Mouse (Mus musculus): ENCODE data around the gene 4931440F15Rik. TPM values are rescaled to one million over a fixed set of nuclear protein-coding genes. Genes with fewer than 3 reads are reported as not detected.
"Not testable (repeated sequence)": the region's sequence is repeated elsewhere in the genome, so short reads cannot be mapped to it uniquely, and the experiment has no call there.

Gene 4931440F15Rik
- polyA plus RNA-seq (2015; fragmentation: Nextera tagmentation; extraction: Ambion mirVana): 0.32 and 0.58 TPM in 2 replicates

DNA sequence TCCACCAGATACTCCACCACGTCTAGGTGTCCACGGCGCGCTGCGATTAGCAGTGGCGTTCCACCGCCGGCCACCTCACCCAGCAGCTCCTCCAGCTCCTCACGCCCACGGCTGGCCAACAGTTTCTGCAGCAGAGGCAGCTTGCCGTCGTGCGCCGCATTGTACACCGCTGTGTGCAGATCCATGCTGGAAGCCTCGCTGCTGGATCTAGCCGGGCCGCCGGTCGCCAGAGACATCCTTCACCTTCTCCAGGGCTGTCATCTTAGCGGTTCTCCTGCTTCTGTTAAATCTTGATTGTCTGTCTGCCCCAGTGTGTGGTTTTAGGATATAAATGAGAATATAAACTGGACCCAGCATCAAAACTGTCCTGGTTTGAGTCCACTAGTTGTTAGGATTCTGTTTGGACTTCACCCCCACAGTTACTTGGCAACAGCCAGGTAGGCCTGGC lies at the start of gene 4931440F15Rik:
Gene 4931440F15Rik (minus strand): TSS at position 398 of the 448 bp plus-strand sequence.
- not testable (repeated sequence) for H3K36me3 ChIP-seq; H3K9me3 ChIP-seq; H3K27ac ChIP-seq; ATAC-seq (ENCODE audit: low FRiP score); H3K4me1 ChIP-seq (replicated peaks); H3K9ac ChIP-seq
- WGBS: 37% methylated on average over 21 of the region's 21 CpGs
- H3K4me3 ChIP-seq: peak within 1 kb of the TSS; percentile 8; the same call in 1 of the 2 replicates
- H3K27me3 ChIP-seq: peaks cover 31% of the 10 kb centered on the region
- peak within 1 kb of the TSS; percentile 41 for H3K4me2 ChIP-seq

DNA sequence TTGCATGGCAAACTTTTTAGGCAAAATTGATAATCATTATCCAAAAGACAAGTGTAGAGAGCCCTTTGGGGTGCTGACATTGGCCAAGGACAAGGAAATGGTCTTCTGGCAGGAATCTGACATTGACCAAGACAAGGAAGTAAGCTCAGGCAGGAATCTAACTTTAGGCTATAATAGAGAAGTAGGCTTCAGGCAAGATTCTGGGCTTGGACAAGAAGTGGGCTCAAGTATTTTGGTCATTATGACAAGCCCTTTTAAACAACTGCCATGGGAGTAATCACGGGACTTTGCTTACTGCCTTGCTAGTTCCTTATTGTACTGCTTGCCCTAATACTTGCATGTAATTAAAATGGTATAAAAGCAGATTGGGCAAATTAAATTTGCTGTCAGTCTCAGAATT lies 49.3 kb upstream of the 4931440F15Rik start:
- not testable (repeated sequence) for H3K4me3 ChIP-seq; H3K9ac ChIP-seq; H3K36me3 ChIP-seq; ATAC-seq (ENCODE audit: low FRiP score); H3K9me3 ChIP-seq; H3K4me2 ChIP-seq; H3K27me3 ChIP-seq; H3K27ac ChIP-seq; H3K4me1 ChIP-seq (replicated peaks)
- WGBS: 84% methylated on average over 1 of the region's 1 CpGs

DNA sequence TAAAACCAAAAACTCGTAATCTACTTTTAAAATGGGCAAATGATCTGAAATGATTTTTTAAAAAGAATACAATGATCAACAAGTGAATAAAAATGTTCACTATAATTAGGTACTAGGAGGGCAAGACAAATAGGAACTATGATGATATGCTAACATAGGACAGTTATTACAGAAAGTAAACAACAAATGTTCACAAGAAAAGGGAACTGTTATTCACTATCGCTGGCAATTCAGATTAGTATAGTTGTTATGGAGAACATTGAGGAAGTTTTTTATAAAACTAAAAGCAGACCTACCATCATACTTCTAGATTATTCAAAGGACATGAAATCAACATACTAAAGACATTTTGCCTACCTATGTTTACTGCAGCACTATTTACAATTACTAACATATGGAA lies 44.7 kb upstream of the 4931440F15Rik start:
- ATAC-seq (ENCODE audit: low FRiP score): no peak
- no peaks in the 10 kb centered on the region for H3K4me1 ChIP-seq (replicated peaks)
- H3K36me3 ChIP-seq: no peaks in the 10 kb centered on the region
- no peaks in the 10 kb centered on the region for H3K9me3 ChIP-seq
- no peaks in the 10 kb centered on the region for H3K27me3 ChIP-seq
- no peak overlapping the region for H3K4me3 ChIP-seq
- no peak overlapping the region for H3K9ac ChIP-seq
- H3K4me2 ChIP-seq: no peak overlapping the region
- no peak overlapping the region for H3K27ac ChIP-seq
- 91% methylated on average over 2 of the region's 2 CpGs for WGBS

DNA sequence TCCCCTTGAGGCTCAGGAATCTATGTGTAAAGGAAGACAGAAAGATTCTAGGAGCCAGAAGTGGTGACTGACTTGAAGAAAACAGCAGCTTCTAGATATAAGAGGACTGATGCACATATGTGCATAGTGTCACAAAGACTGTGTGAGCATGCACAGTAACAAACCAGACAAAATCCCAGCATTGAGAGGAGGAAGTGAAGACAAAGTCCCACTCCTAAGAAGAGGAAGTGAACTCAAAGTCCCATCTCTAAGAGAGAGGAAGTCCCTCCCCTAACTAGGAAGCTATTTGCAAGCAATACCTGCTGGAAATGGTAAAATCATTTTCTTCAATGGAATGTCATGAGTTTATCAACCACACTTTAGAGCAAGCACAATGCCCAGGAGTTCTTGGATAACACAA lies 38.8 kb upstream of the 4931440F15Rik start:
- H3K36me3 ChIP-seq: no peaks in the 10 kb centered on the region
- H3K9ac ChIP-seq: no peak overlapping the region
- no peaks in the 10 kb centered on the region for H3K4me1 ChIP-seq (replicated peaks)
- H3K27me3 ChIP-seq: no peaks in the 10 kb centered on the region
- H3K4me3 ChIP-seq: no peak overlapping the region
- ATAC-seq (ENCODE audit: low FRiP score): no peak
- no peak overlapping the region for H3K27ac ChIP-seq
- no peak overlapping the region for H3K4me2 ChIP-seq
- no peaks in the 10 kb centered on the region for H3K9me3 ChIP-seq

DNA sequence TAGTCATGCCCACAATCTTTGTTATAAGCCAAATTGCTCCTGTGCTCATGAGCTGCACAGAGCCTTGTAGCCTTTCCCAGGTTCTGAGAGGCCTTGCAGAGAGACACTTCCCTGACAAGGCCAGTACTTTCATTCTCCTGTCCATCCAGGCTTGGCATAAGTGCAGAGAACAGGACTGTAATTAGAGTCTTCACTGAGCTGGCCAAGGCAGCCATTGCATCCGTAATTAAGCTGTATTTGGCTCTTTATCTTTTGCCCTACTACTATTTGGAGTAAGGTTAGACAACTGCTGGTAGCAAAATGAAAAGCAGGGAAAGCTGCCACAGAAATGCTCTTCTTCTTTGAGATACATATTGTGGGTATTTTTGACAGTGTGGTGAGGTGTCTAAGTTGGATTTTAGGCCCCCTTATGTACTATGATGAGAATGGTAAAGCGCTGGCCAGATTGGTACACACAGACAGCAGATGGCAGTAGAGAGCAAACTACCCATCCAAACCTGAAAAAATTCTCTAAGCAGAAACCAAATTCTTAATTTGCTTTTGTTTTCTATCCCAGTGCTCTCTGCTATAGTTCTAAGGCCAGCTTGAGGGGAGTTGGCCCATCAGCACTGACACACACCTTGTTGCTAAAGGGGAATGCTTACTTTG lies 36.4 kb upstream of the 4931440F15Rik start:
- Histone ChIP-seq H3K36me3 (no peaks in the 10 kb centered on the region), H3K9ac (no peak overlapping the region), H3K4me3 (no peak overlapping the region), H3K27me3 (no peaks in the 10 kb centered on the region), H3K4me1 (replicated peaks) (no peaks in the 10 kb centered on the region), H3K27ac (no peak overlapping the region), H3K4me2 (no peak overlapping the region), H3K9me3 (no peaks in the 10 kb centered on the region)
- ATAC-seq (ENCODE audit: low FRiP score): no peak
- 49% methylated on average over 2 of the region's 2 CpGs for WGBS

DNA sequence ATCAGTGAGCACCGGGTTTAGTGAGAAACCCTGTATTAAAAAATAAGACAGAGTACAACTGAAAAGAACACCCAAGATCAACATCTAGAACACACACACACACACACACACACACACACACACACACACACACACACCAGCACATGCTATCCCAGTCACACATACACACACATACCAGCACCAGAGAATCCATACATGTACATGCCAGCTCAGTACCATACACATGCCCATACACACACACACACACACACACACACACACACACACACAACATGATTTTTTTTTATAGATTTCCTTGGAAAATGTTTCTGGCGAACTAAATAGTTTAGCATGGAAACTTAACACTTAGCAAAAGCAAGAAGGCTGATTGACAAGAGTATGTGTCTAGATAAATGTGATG lies 35.6 kb upstream of the 4931440F15Rik start:
- no peak for ATAC-seq (ENCODE audit: low FRiP score)
- H3K9ac ChIP-seq: no peak overlapping the region
- H3K4me2 ChIP-seq: no peak overlapping the region
- H3K36me3 ChIP-seq: no peaks in the 10 kb centered on the region
- no peaks in the 10 kb centered on the region for H3K4me1 ChIP-seq (replicated peaks)
- H3K9me3 ChIP-seq: no peaks in the 10 kb centered on the region
- no peaks in the 10 kb centered on the region for H3K27me3 ChIP-seq
- WGBS: 71% methylated on average over 2 of the region's 2 CpGs
- H3K27ac ChIP-seq: no peak overlapping the region
- no peak overlapping the region for H3K4me3 ChIP-seq

DNA sequence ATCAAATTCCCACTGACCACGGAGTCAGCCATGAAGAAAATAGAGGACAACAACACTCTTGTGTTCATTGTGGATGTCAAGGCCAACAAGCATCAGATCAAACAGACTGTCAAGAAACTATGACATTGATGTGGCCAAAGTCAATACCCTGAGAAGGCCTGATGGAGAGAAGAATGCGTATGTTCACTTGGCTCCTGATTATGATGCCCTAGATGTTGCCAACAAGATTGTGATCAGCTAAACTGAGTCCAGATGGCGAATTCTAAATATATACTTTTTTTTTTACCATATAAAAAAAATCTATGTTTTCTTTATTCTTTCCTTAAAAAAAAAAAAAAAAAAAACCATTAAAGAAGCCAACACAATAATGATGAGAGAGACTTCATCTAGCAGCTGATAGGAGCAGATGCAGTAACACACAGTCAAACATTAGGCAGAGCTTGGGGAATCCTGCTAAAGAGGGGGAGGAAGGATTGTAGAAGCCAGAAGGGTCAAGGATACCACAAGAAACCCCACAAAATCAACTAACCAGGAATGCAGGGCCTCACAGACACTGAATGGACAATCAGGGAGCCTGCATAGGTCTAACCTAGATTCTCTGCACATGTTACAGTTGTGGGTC lies 15.2 kb upstream of the 4931440F15Rik start:
- Histone ChIP-seq H3K4me2 (no peak overlapping the region), H3K9ac (no peak overlapping the region), H3K36me3 (no peaks in the 10 kb centered on the region), H3K4me1 (replicated peaks) (no peaks in the 10 kb centered on the region), H3K4me3 (no peak overlapping the region), H3K27me3 (no peaks in the 10 kb centered on the region), H3K9me3 (no peaks in the 10 kb centered on the region), H3K27ac (no peak overlapping the region)
- ATAC-seq (ENCODE audit: low FRiP score): no peak
- 88% methylated on average over 3 of the region's 3 CpGs for WGBS

DNA sequence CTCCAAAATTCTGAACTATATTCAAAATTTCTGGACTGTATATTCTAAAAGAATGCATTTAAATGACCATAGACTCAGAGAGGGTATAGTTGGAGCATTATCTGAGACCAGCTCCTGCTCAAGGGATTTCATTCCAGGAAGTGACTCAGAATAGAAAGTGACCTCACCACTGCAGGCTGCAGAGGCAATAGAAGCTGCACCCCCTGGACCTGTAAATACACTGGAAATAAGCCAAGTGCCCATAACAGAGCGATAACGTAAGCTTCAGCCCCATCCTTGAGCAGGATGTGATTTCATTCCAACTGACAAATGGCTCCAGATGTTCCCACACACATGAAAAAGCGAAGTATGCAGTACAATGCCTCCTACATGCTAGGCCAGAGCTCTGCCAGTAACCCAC lies 14.3 kb upstream of the 4931440F15Rik start:
- H3K4me2 ChIP-seq: no peak overlapping the region
- no peaks in the 10 kb centered on the region for H3K27me3 ChIP-seq
- no peak overlapping the region for H3K9ac ChIP-seq
- H3K9me3 ChIP-seq: no peaks in the 10 kb centered on the region
- 65% methylated on average over 3 of the region's 3 CpGs for WGBS
- no peak overlapping the region for H3K4me3 ChIP-seq
- no peaks in the 10 kb centered on the region for H3K36me3 ChIP-seq
- no peak for ATAC-seq (ENCODE audit: low FRiP score)
- H3K4me1 ChIP-seq (replicated peaks): no peaks in the 10 kb centered on the region
- no peak overlapping the region for H3K27ac ChIP-seq

DNA sequence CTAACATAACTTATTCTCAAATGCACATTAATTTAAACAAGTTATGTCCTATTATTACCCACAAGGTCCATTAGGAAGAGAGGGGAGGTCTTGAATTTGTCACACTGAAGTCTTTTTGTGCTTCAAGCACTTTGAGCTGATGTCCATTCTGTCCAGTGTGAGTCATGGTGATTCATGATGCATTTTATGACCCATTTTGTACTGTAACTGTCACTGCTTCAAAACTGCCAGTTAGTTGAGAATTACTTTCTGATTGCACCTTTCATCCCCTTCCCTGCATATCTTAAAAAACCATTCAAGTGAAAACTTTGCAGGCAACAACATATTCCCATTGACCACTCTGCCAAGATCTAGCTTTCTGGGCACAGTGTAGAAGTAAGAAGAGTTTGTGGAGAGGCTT lies 11.6 kb upstream of the 4931440F15Rik start:
- no peaks in the 10 kb centered on the region; the same call in 1 of the 2 replicates for H3K36me3 ChIP-seq
- ATAC-seq (ENCODE audit: low FRiP score): no peak
- H3K4me2 ChIP-seq: no peak overlapping the region
- no peaks in the 10 kb centered on the region for H3K9me3 ChIP-seq
- H3K27me3 ChIP-seq: no peaks in the 10 kb centered on the region
- no peak overlapping the region for H3K9ac ChIP-seq
- H3K4me1 ChIP-seq (replicated peaks): no peaks in the 10 kb centered on the region
- no peak overlapping the region for H3K27ac ChIP-seq
- H3K4me3 ChIP-seq: no peak overlapping the region

DNA sequence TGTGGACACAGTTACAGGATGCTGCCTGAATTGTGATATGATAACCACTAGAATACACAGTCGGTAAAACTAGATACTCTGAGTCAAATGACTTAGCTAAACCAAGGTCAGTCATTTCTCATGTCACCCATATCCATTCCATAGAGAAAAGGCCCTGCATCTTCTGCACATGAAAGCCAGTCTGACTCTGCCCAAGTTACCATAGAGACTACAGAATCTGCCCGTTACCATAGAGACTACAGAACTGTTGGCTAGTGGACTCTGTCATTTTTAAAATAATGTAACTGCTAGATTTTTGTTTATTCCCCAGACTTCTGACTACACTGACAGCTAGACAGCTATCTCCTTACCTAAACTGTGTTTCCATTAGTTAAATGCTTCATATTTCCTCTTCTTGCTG lies 2.3 kb upstream of the 4931440F15Rik start:
- H3K4me1 ChIP-seq (replicated peaks): no peaks in the 10 kb centered on the region
- H3K27me3 ChIP-seq: peaks cover 31% of the 10 kb centered on the region
- no peak for ATAC-seq (ENCODE audit: low FRiP score)
- H3K36me3 ChIP-seq: no peaks in the 10 kb centered on the region; the same call in 1 of the 2 replicates
- no peaks in the 10 kb centered on the region for H3K9me3 ChIP-seq
- H3K4me3 ChIP-seq: no peak overlapping the region
- no peak overlapping the region for H3K27ac ChIP-seq
- no peak overlapping the region for H3K4me2 ChIP-seq
- WGBS: 80% methylated on average over 2 of the region's 2 CpGs
- H3K9ac ChIP-seq: no peak overlapping the region

DNA sequence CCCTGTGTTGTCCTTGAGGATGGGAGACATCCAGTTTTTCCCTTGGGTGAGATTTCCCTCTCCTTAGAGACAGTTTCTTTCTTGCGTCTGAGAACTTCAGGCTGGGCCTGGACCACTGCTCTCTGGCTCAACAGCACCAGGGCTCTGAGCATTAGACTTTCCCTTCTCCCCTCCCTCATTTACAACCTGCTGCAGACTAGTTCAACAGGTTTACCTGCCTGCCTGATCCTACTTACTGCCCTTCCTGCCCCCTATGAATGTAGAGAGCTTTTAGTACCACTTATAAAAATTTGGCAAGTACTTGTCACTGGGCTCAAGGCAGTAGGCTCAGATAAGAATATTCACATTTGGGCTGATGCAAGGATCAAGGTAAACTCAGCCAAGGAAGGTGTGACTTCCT lies 533 bp upstream of the 4931440F15Rik start:
- H3K4me2 ChIP-seq: no peak overlapping the region
- H3K4me3 ChIP-seq: no peak overlapping the region
- H3K27me3 ChIP-seq: peaks cover 31% of the 10 kb centered on the region
- no peaks in the 10 kb centered on the region for H3K36me3 ChIP-seq
- H3K27ac ChIP-seq: no peak overlapping the region
- H3K4me1 ChIP-seq (replicated peaks): no peaks in the 10 kb centered on the region
- ATAC-seq (ENCODE audit: low FRiP score): no peak
- H3K9me3 ChIP-seq: no peaks in the 10 kb centered on the region
- no peak overlapping the region for H3K9ac ChIP-seq
- 81% methylated on average over 1 of the region's 1 CpGs for WGBS

DNA sequence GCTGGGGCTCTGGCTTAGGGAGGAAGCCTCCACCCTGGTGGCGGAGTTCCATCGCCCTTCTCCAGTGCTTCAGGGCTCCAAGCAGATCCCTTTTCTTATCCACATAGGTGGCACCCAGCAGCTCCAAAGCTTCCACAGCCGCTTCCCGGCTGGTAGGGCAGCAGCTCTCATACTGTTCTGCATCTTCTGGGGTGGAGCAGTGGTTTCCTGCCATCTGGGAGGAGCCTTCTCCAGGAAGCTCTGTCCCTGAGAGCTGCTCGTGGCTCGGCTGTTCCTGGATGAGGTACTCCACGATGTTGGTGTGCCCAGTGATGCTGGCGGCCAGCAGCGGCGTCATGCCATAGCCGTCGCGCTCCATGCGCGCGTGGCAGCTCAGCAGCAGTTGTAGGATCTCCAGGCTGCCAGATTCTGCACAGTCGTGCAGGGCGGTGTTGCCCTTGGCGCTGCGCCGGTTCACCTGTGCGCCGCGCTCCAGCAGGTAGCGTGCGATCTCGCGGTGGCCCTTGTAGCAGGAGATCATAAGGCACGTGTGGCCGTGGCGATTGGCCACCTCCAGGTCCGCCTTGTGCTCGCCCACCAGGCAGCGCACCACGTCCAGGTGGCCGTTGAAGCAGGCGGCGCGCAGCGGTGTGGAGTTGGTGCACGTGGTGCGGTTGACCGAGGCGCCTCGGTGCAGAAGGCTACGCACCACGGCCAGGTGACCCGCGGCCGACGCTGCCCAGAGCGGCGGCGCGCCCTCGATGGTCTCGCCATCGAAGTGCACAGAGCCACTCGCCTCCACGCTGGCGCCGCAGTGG lies 796 bp downstream of the 4931440F15Rik start:
- peaks cover 31% of the 10 kb centered on the region for H3K27me3 ChIP-seq
- H3K4me2 ChIP-seq: peak overlapping the region; percentile 41
- ATAC-seq (ENCODE audit: low FRiP score): peak; percentile 61
- H3K36me3 ChIP-seq; H3K9ac ChIP-seq; H3K9me3 ChIP-seq; H3K27ac ChIP-seq; H3K4me1 ChIP-seq (replicated peaks): not testable (repeated sequence)
- 23% methylated on average over 58 of the region's 62 CpGs for WGBS
- H3K4me3 ChIP-seq: peak overlapping the region; percentile 8; the same call in 1 of the 2 replicates
